Mouse (Mus musculus): ENCODE data around the gene Tut1. TPM values are rescaled to one million over a fixed set of nuclear protein-coding genes. Genes with fewer than 3 reads are reported as not detected.

Tut1 gene
- total and polyA plus RNA-seq, 2 experiments from 2014 or later = 15.1 to 19.0 TPM

DNA sequence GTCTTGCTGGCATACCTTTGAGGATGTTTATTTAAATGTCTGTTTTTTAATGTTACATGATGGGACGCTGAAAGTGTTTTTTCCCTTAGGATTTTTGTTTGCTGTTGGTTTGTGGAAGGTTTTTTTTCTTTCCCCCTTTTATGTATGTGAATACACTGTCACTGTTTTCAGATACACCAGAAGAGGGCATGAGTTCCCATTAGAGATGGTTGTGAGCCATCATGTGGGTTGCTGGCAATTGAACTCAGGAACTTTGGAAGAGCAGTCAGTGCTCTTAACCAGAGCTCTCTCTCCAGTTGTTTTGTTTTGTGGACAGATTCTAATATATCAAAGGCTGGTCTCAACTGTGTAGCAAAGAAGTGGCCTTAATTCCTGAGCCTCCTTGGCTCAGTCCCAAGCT lies 21.0 kb downstream of the Tut1 start:
- Histone ChIP-seq H3K9me3 (ENCODE audit: low read length) (no peaks in the 10 kb centered on the region), H3K27ac (ENCODE audit: low read depth, low read length) (no peak overlapping the region), H3K9ac (replicated peaks; ENCODE audit: low read length, poor library complexity, severe bottlenecking) (no peak overlapping the region), H3K36me3 (ENCODE audit: insufficient read depth, low read length) (peaks cover 54% of the 10 kb centered on the region), H3K4me3 (ENCODE audit: low read depth, low read length) (no peak overlapping the region), H3K4me1 (ENCODE audit: insufficient read depth, low read length) (no peaks in the 10 kb centered on the region), H3K4me2 (ENCODE audit: low read depth, low read length, poor library complexity, severe bottlenecking) (no peak overlapping the region), H3K27me3 (ENCODE audit: insufficient read depth, low read length) (no peaks in the 10 kb centered on the region)
- WGBS = 96% methylated on average over 1 of the region's 1 CpGs
- DNase-seq (ENCODE audit: low spot score) (no peak), ATAC-seq (ENCODE audit: low FRiP score) (no peak)
- TF ChIP-seq CTCF (IDR thresholded peaks at IDR 0.05) = peak; percentile 26; the same call in 1 of the 2 replicates

DNA sequence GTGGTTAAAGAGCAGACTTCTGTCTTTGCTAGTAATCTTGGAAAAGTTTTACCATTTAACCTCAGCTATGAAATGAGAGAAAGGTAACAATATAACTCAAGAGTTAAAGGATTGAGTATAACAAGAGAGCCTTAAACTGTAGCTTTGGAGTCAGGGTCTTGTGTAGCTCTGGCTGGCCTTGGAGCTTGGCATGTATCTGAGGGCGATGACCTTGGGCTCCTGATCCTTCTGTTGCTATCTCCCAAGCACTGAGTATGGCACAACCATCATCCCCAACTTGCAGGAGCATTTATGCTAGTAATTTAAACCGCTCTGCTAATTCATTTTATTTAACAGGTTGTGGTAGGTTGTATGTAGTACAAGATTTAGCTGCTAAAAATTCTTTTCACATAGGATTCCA lies 21.8 kb downstream of the Tut1 start:
- ATAC-seq (ENCODE audit: low FRiP score) (no peak), DNase-seq (ENCODE audit: low spot score) (no peak)
- Histone ChIP-seq H3K27ac (ENCODE audit: low read depth, low read length) (no peak overlapping the region), H3K4me2 (ENCODE audit: low read depth, low read length, poor library complexity, severe bottlenecking) (no peak overlapping the region), H3K4me1 (ENCODE audit: insufficient read depth, low read length) (no peaks in the 10 kb centered on the region), H3K27me3 (ENCODE audit: insufficient read depth, low read length) (no peaks in the 10 kb centered on the region), H3K9me3 (ENCODE audit: low read length) (no peaks in the 10 kb centered on the region), H3K36me3 (ENCODE audit: insufficient read depth, low read length) (peaks cover 57% of the 10 kb centered on the region), H3K4me3 (ENCODE audit: low read depth, low read length) (no peak overlapping the region), H3K9ac (replicated peaks; ENCODE audit: low read length, poor library complexity, severe bottlenecking) (no peak overlapping the region)
- no peak for TF ChIP-seq CTCF (IDR thresholded peaks at IDR 0.05)
- WGBS = 97% methylated on average over 2 of the region's 2 CpGs

GRCm38 (mm10) chr19:8976535-8976934 lies 22.9 kb downstream of the Tut1 start:
- Histone ChIP-seq H3K4me1 (ENCODE audit: insufficient read depth, low read length) (no peaks in the 10 kb centered on the region), H3K4me3 (ENCODE audit: low read depth, low read length) (no peak overlapping the region), H3K9ac (replicated peaks; ENCODE audit: low read length, poor library complexity, severe bottlenecking) (no peak overlapping the region), H3K4me2 (ENCODE audit: low read depth, low read length, poor library complexity, severe bottlenecking) (no peak overlapping the region), H3K27ac (ENCODE audit: low read depth, low read length) (no peak overlapping the region), H3K27me3 (ENCODE audit: insufficient read depth, low read length) (no peaks in the 10 kb centered on the region), H3K9me3 (ENCODE audit: low read length) (no peaks in the 10 kb centered on the region), H3K36me3 (ENCODE audit: insufficient read depth, low read length) (peaks cover 53% of the 10 kb centered on the region)
- TF ChIP-seq CTCF (IDR thresholded peaks at IDR 0.05) = peak; percentile 86
- ATAC-seq (ENCODE audit: low FRiP score) = peak; percentile 64
- peak; percentile 71 for DNase-seq (ENCODE audit: low spot score)
- 53% methylated on average over 3 of the region's 3 CpGs for WGBS

GRCm38 (mm10) chr19:8980771-8981170 lies 27.1 kb downstream of the Tut1 start:
- H3K27ac ChIP-seq (ENCODE audit: low read depth, low read length) = no peak overlapping the region
- peaks cover 10% of the 10 kb centered on the region for H3K4me1 ChIP-seq (ENCODE audit: insufficient read depth, low read length)
- no peak for DNase-seq (ENCODE audit: low spot score)
- ATAC-seq (ENCODE audit: low FRiP score) = no peak
- no peaks in the 10 kb centered on the region for H3K9me3 ChIP-seq (ENCODE audit: low read length)
- no peak for TF ChIP-seq CTCF (IDR thresholded peaks at IDR 0.05)
- no peak overlapping the region for H3K4me3 ChIP-seq (ENCODE audit: low read depth, low read length)
- no peaks in the 10 kb centered on the region for H3K27me3 ChIP-seq (ENCODE audit: insufficient read depth, low read length)
- H3K36me3 ChIP-seq (ENCODE audit: insufficient read depth, low read length) = peaks cover 29% of the 10 kb centered on the region
- no peak overlapping the region for H3K4me2 ChIP-seq (ENCODE audit: low read depth, low read length, poor library complexity, severe bottlenecking)
- H3K9ac ChIP-seq (replicated peaks; ENCODE audit: low read length, poor library complexity, severe bottlenecking) = no peak overlapping the region
- 51% methylated on average over 5 of the region's 5 CpGs for WGBS

GRCm38 (mm10) chr19:8981450-8982168 lies 28.0 kb downstream of the Tut1 start:
- Histone ChIP-seq H3K4me3 (ENCODE audit: low read depth, low read length) (no peak overlapping the region), H3K27ac (ENCODE audit: low read depth, low read length) (no peak overlapping the region), H3K9ac (replicated peaks; ENCODE audit: low read length, poor library complexity, severe bottlenecking) (no peak overlapping the region), H3K36me3 (ENCODE audit: insufficient read depth, low read length) (peaks cover 29% of the 10 kb centered on the region), H3K9me3 (ENCODE audit: low read length) (no peaks in the 10 kb centered on the region), H3K4me2 (ENCODE audit: low read depth, low read length, poor library complexity, severe bottlenecking) (no peak overlapping the region), H3K27me3 (ENCODE audit: insufficient read depth, low read length) (no peaks in the 10 kb centered on the region), H3K4me1 (ENCODE audit: insufficient read depth, low read length) (peaks cover 10% of the 10 kb centered on the region)
- ATAC-seq (ENCODE audit: low FRiP score) = no peak
- 70% methylated on average over 2 of the region's 2 CpGs for WGBS
- peak; percentile 34 for DNase-seq (ENCODE audit: low spot score)
- TF ChIP-seq CTCF (IDR thresholded peaks at IDR 0.05) = no peak

DNA sequence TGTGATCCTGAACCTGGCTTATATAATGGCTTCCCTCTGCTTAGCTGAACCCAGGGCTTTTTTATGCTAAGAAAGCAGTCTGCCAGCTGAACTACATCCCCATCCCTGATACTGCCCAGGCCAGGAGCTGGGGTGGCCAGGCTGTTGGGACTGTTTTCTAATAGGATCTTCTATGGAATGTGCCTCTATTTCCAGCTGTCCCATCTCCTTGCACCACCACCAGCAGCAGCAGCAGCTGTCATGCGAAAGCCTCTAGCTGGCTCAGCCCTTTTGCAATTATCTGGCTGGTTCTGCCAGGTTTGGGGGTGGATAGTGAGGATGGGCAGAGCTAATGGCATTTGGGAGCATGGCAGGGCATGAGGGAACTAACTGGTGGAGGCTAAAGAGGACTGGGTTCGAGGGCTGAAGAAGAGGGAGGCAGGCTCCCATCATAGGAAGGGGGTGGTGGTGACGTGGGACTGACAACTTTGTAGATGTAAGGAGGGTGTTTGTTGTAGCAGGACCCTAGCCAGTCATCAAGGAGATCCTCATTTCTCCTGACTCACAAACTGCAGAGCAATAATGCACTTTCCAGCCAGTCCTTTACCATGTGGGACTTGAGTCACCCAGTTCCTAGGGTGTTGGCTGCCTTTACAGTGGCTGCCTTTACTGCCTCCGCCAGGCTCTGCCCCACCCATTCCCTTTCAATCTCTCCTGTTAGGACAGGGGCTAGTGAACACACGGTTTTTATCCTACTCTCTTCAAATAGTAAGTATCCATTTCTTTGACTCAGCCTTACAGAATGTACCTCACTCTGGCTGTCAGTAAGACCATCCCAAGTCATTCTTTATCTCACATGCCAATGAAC lies 28.9 kb downstream of the Tut1 start:
- no peak overlapping the region for H3K4me2 ChIP-seq (ENCODE audit: low read depth, low read length, poor library complexity, severe bottlenecking)

More for the DNA sequence above, 28.9 kb downstream of the Tut1 start:
- DNase-seq (ENCODE audit: low spot score) (no peak), ATAC-seq (ENCODE audit: low FRiP score) (no peak)
- H3K9ac ChIP-seq (replicated peaks; ENCODE audit: low read length, poor library complexity, severe bottlenecking) = no peak overlapping the region
- 66% methylated on average over 5 of the region's 5 CpGs for WGBS
- no peak overlapping the region for H3K27ac ChIP-seq (ENCODE audit: low read depth, low read length)
- H3K27me3 ChIP-seq (ENCODE audit: insufficient read depth, low read length) = no peaks in the 10 kb centered on the region
- no peak for TF ChIP-seq CTCF (IDR thresholded peaks at IDR 0.05)
- peaks cover 26% of the 10 kb centered on the region for H3K36me3 ChIP-seq (ENCODE audit: insufficient read depth, low read length)
- no peak overlapping the region for H3K4me3 ChIP-seq (ENCODE audit: low read depth, low read length)
- peaks cover 10% of the 10 kb centered on the region for H3K4me1 ChIP-seq (ENCODE audit: insufficient read depth, low read length)
- H3K9me3 ChIP-seq (ENCODE audit: low read length) = no peaks in the 10 kb centered on the region
